Mouse (Mus musculus) midbrain, postnatal 0 days (tissue): ENCODE measurements around the gene Svs6. TPM values are rescaled to one million over a fixed set of nuclear protein-coding genes. Genes with fewer than 3 reads are reported as not detected.
"Not testable (repeated sequence)": the region's sequence is repeated elsewhere in the genome, so short reads cannot be mapped to it uniquely, and the experiment has no call there.

Experiments
- ATAC-seq: fragments of 200-750 bp; cut with Nextera tagmentation; 2 replicates; pipeline ENCODE4 v1.8.0; 2017; ENCODE audit warnings: moderate number of reproducible peaks, mild to moderate bottlenecking, moderate TSS enrichment, moderate library complexity; ENCODE audit not compliant: low FRiP score
- DNase-seq: peaks from one replicate; pipeline ENCODE4 v3.0.0-alpha.2; 2015; ENCODE audit warnings: low spot score
- H3K27ac ChIP-seq: fragments of 300-500 bp; sonication (generic); 2 replicates; pipeline ENCODE4 v1.5.1; 2014; ENCODE audit warnings: low read depth, mild to moderate bottlenecking, low read length, mixed read lengths
- H3K27me3 ChIP-seq: fragments of 300-500 bp; sonication (generic); 2 replicates; pipeline ENCODE4 v1.6.1; 2014; ENCODE audit warnings: low read length, control low read depth, mixed read lengths; ENCODE audit not compliant: insufficient read depth
- H3K36me3 ChIP-seq: fragments of 300-500 bp; sonication (generic); 2 replicates; pipeline ENCODE4 v1.6.1; 2014; ENCODE audit warnings: low read length, control low read depth, mixed read lengths; ENCODE audit not compliant: insufficient read depth
- H3K4me1 ChIP-seq: fragments of 300-500 bp; sonication (generic); 2 replicates; pipeline ENCODE4 v1.6.1; 2014; ENCODE audit warnings: mild to moderate bottlenecking, control low read depth, antibody characterized with exemption, low read length, mixed read lengths; ENCODE audit not compliant: insufficient read depth
- H3K4me2 ChIP-seq: fragments of 300-500 bp; sonication (generic); 2 replicates; pipeline ENCODE4 v1.6.1; 2014; ENCODE audit warnings: low read depth, mild to moderate bottlenecking, low read length, mixed read lengths; ENCODE audit not compliant: poor library complexity, severe bottlenecking
- H3K4me3 ChIP-seq: fragments of 300-500 bp; sonication (generic); 2 replicates; pipeline ENCODE4 v1.5.1; 2014; ENCODE audit warnings: low read depth, mild to moderate bottlenecking, low read length, moderate library complexity
- H3K9ac ChIP-seq: fragments of 300-500 bp; sonication (generic); replicated peaks from 2 replicates; pipeline ENCODE4 v1.6.1; 2014; ENCODE audit warnings: mild to moderate bottlenecking, low read length, moderate library complexity, mixed read lengths; ENCODE audit not compliant: poor library complexity, severe bottlenecking
- H3K9me3 ChIP-seq: fragments of 300-500 bp; sonication (generic); 2 replicates; pipeline ENCODE4 v1.6.1; 2016; ENCODE audit warnings: low read length, control low read depth
- CTCF ChIP-seq: IDR thresholded peaks from 2 replicates; pipeline ENCODE4 v1.5.1; 2016; ENCODE audit warnings: antibody characterized with exemption, mild to moderate bottlenecking
- WGBS: fragments of 180-500 bp; shearing (Covaris S2); extraction: QIAGEN DNeasy Blood & Tissue Kit; methylation state at CpG from one replicate; pipeline ENCODE4 v1.1.7; 2014; 5-methylcytosine and 5-hydroxymethylcytosine counted together
- polyA plus RNA-seq: library from polyadenylated mRNA; unstranded; fragments of >200 nt; fragmentation: Nextera tagmentation; extraction: Ambion mirVana; gene quantifications from 2 replicates; pipeline ENCODE4 v1.2.1, GENCODE M21; 2015
- total RNA-seq: library from RNA; depleted of rRNA; stranded (reverse); fragments of >200 nt; gene quantifications from 2 replicates; pipeline ENCODE4 v1.2.3, GENCODE M21; 2014

Svs6 gene
- total and polyA plus RNA-seq, 2 experiments from 2014 or later = not detected

GRCm38 (mm10) chr2:164347697-164348096, 31.1 kb downstream of the Svs6 start:
- not testable (repeated sequence) for H3K9me3 ChIP-seq, ATAC-seq, H3K27me3 ChIP-seq, H3K36me3 ChIP-seq, H3K9ac ChIP-seq, H3K4me1 ChIP-seq, DNase-seq, H3K27ac ChIP-seq, H3K4me3 ChIP-seq, H3K4me2 ChIP-seq
- peak; percentile 21; the same call in 1 of the 2 replicates for TF ChIP-seq CTCF

GRCm38 (mm10) chr2:164348980-164349379, 32.4 kb downstream of the Svs6 start:
- H3K9ac ChIP-seq = no peak overlapping the region
- peak; percentile 18 for DNase-seq
- WGBS = 93% methylated on average over 3 of the region's 3 CpGs
- H3K4me1 ChIP-seq = no peaks in the 10 kb centered on the region
- no peak for ATAC-seq
- no peak overlapping the region for H3K27ac ChIP-seq
- peak; percentile 51 for TF ChIP-seq CTCF
- H3K4me2 ChIP-seq = no peak overlapping the region
- no peak overlapping the region for H3K4me3 ChIP-seq
- H3K27me3 ChIP-seq = no peaks in the 10 kb centered on the region
- no peaks in the 10 kb centered on the region for H3K36me3 ChIP-seq
- no peaks in the 10 kb centered on the region for H3K9me3 ChIP-seq

GRCm38 (mm10) chr2:164352697-164353096, 36.1 kb downstream of the Svs6 start:
- no peaks in the 10 kb centered on the region for H3K9me3 ChIP-seq
- H3K9ac ChIP-seq = no peak overlapping the region
- H3K36me3 ChIP-seq = no peaks in the 10 kb centered on the region
- DNase-seq = no peak
- H3K27me3 ChIP-seq = no peaks in the 10 kb centered on the region
- no peak overlapping the region for H3K27ac ChIP-seq
- WGBS = 89% methylated on average over 3 of the region's 3 CpGs
- no peak overlapping the region for H3K4me2 ChIP-seq
- no peak for TF ChIP-seq CTCF
- H3K4me3 ChIP-seq = no peak overlapping the region
- ATAC-seq = no peak
- no peaks in the 10 kb centered on the region for H3K4me1 ChIP-seq

- no peak for DNase-seq
- Histone ChIP-seq H3K9ac (no peak overlapping the region), H3K4me2 (no peak overlapping the region), H3K4me3 (no peak overlapping the region), H3K27me3 (no peaks in the 10 kb centered on the region), H3K4me1 (no peaks in the 10 kb centered on the region), H3K9me3 (no peaks in the 10 kb centered on the region), H3K27ac (no peak overlapping the region), H3K36me3 (no peaks in the 10 kb centered on the region)
- ATAC-seq = no peak
- WGBS = 96% methylated on average over 11 of the region's 11 CpGs
- no peak for TF ChIP-seq CTCF
Observed at GRCm38 (mm10) chr2:164353356-164353755, 36.8 kb downstream of the Svs6 start.

- no peak overlapping the region for H3K4me3 ChIP-seq
- H3K9me3 ChIP-seq = no peaks in the 10 kb centered on the region
- H3K36me3 ChIP-seq = no peaks in the 10 kb centered on the region
- no peaks in the 10 kb centered on the region for H3K27me3 ChIP-seq
- no peak overlapping the region for H3K27ac ChIP-seq
- no peak for TF ChIP-seq CTCF
- H3K9ac ChIP-seq = no peak overlapping the region
- ATAC-seq (no peak), DNase-seq (no peak)
- 75% methylated on average over 11 of the region's 11 CpGs for WGBS
- no peaks in the 10 kb centered on the region for H3K4me1 ChIP-seq
- no peak overlapping the region for H3K4me2 ChIP-seq
Observed at GRCm38 (mm10) chr2:164356177-164356967, 39.8 kb downstream of the Svs6 start.

- H3K4me3 ChIP-seq = no peak overlapping the region
- DNase-seq (no peak), ATAC-seq (no peak)
- no peaks in the 10 kb centered on the region for H3K27me3 ChIP-seq
- 85% methylated on average over 3 of the region's 3 CpGs for WGBS
- peak; percentile 30 for TF ChIP-seq CTCF
- H3K9me3 ChIP-seq = no peaks in the 10 kb centered on the region
- H3K4me2 ChIP-seq = no peak overlapping the region
- H3K4me1 ChIP-seq = no peaks in the 10 kb centered on the region
- no peaks in the 10 kb centered on the region for H3K36me3 ChIP-seq
- H3K27ac ChIP-seq = no peak overlapping the region
- H3K9ac ChIP-seq = no peak overlapping the region
Observed at GRCm38 (mm10) chr2:164358373-164358772, 41.8 kb downstream of the Svs6 start.
